Mouse (Mus musculus) left cerebral cortex, postnatal 4 days (tissue): ENCODE measurements at regions not wholly inside any gene's neighbourhood (a gene's known extent, or its start where the extent isn't known, plus 50 kb on each side); places are given as distances from the start of the nearest gene placed in this dataset.
A peak's percentile ranks its signal among the peaks of the same experiment; 100 is the strongest.

Experiments
- DNase-seq: peaks from one replicate; pipeline ENCODE4 v3.0.0-alpha.2; 2022
- intact Hi-C: fragments of 180-260 bp; cut with DNase I; formaldehyde crosslinking; loops from one replicate; pipeline ENCODE4 v1.15.1; 2025

- intact Hi-C loops, result no loop called here
- DNase-seq, result peak; percentile 48
These were observed 148.3 kb downstream of the Ddx1 start for GRCm38 (mm10) chr12:13100505-13101354.

- no peak for DNase-seq
- intact Hi-C loops, result no loop called here
These were observed 152.6 kb upstream of the Mycn start for GRCm38 (mm10) chr12:13094111-13094851.

GRCm38 (mm10) chr12:13085951-13086350, 144.2 kb upstream of the Mycn start:
- intact Hi-C loops, result no loop called here
- no peak for DNase-seq

GRCm38 (mm10) chr12:13085484-13085883, 143.8 kb upstream of the Mycn start:
- intact Hi-C loops, result no loop called here
- DNase-seq, result no peak

- peak; percentile 85 for DNase-seq
- intact Hi-C loops, result no loop called here
These were observed 141.8 kb upstream of the Mycn start for GRCm38 (mm10) chr12:13083337-13084054.

- DNase-seq, result no peak
- intact Hi-C loops, result no loop called here
These were observed 139.1 kb upstream of the Mycn start for GRCm38 (mm10) chr12:13080791-13081190.

GRCm38 (mm10) chr12:13079832-13080231, 138.1 kb upstream of the Mycn start:
- no peak for DNase-seq
- intact Hi-C loops, result no loop called here

GRCm38 (mm10) chr12:13077689-13078088, 136.0 kb upstream of the Mycn start:
- DNase-seq, result no peak
- intact Hi-C loops, result no loop called here

- DNase-seq, result no peak
- intact Hi-C loops, result no loop called here
These were observed 135.1 kb upstream of the Mycn start for GRCm38 (mm10) chr12:13076699-13077287.

- DNase-seq, result no peak
- intact Hi-C loops, result no loop called here
These were observed 131.6 kb upstream of the Mycn start for GRCm38 (mm10) chr12:13073126-13073886.

- intact Hi-C loops, result no loop called here
These were observed 125.6 kb upstream of the Mycn start for GRCm38 (mm10) chr12:13067295-13067694.

GRCm38 (mm10) chr12:13066604-13067181, 125.0 kb upstream of the Mycn start:
- intact Hi-C loops, result no loop called here
- no peak for DNase-seq

More at GRCm38 (mm10) chr12:13067295-13067694, 125.6 kb upstream of the Mycn start:
- no peak for DNase-seq

GRCm38 (mm10) chr12:13059473-13059872, 117.8 kb upstream of the Mycn start:
- intact Hi-C loops, result no loop called here
- DNase-seq, result no peak

- intact Hi-C loops, result no loop called here
- peak; percentile 35 for DNase-seq
These were observed 114.5 kb upstream of the Mycn start for GRCm38 (mm10) chr12:13056246-13056645.

- intact Hi-C loops, result no loop called here
These were observed 112.9 kb upstream of the Mycn start for GRCm38 (mm10) chr12:13054611-13055010.

GRCm38 (mm10) chr12:13053746-13054145, 112.0 kb upstream of the Mycn start:
- no peak for DNase-seq
- intact Hi-C loops, result no loop called here

More at GRCm38 (mm10) chr12:13054611-13055010, 112.9 kb upstream of the Mycn start:
- no peak for DNase-seq

GRCm38 (mm10) chr12:13052845-13053623, 111.3 kb upstream of the Mycn start:
- intact Hi-C loops, result no loop called here
- no peak for DNase-seq

- no peak for DNase-seq
- intact Hi-C loops, result no loop called here
These were observed 110.5 kb upstream of the Mycn start for GRCm38 (mm10) chr12:13052164-13052563.

GRCm38 (mm10) chr12:13049659-13050058, 107.9 kb upstream of the Mycn start:
- intact Hi-C loops, result no loop called here
- no peak for DNase-seq
